Mouse (Mus musculus) C2C12 (cell line): ENCODE measurements at regions not wholly inside any gene's neighbourhood (a gene's known extent, or its start where the extent isn't known, plus 50 kb on each side); places are given as distances from the start of the nearest gene placed in this dataset.

ENCODE experiments used
- CEBPB ChIP-seq: IDR thresholded peaks from one replicate; pipeline ENCODE4 v1.6.1; 2011; ENCODE audit warnings: low read depth, mild to moderate bottlenecking, control low read depth, moderate library complexity
- CTCF ChIP-seq: IDR thresholded peaks from one replicate; pipeline ENCODE4 v1.5.1; 2011; ENCODE audit not compliant: control insufficient read depth, insufficient read depth, insufficient read length
- MYOG ChIP-seq: IDR thresholded peaks from one replicate; pipeline ENCODE4 v1.6.1; 2011; ENCODE audit not compliant: control insufficient read depth, insufficient read length; ENCODE audit errors: extremely low read depth
- USF1 ChIP-seq: IDR thresholded peaks from one replicate; pipeline ENCODE4 v1.6.1; 2011; ENCODE audit warnings: low read depth, mild to moderate bottlenecking, control low read depth, moderate library complexity

- TF ChIP-seq USF1 = no peak
- no peak for TF ChIP-seq MYOG
- TF ChIP-seq CTCF = no peak
- no peak for TF ChIP-seq CEBPB
Observed at GRCm38 (mm10) chr19:26510887-26511286, 94.0 kb upstream of the Smarca2 start.
